Mouse (Mus musculus): ENCODE measurements around the gene 1110002E22Rik. TPM values are rescaled to one million over a fixed set of nuclear protein-coding genes. Genes with fewer than 3 reads are reported as not detected.

Gene 1110002E22Rik
- polyA plus RNA-seq, 1 experiment = 0.74 TPM

DNA sequence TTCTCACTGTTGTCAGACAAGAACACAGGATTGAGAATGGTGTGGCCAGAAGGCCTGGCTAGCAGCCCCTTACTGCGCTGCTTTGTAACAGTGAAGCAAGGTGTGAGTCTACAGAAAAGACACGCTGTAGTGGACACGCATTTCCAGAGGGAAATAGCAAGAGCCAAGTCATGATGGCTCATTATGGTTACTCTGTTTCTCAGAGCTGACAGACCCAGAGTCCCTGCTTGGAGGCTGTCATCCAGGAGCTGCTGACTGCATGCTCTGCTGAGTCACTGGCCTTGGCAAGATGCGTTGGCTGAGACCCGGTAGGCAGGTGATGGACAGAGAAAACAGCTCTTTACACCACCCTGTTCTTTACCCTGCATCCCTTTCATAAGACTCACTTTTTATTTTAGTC lies 35.5 kb upstream of the 1110002E22Rik start:
- H3K4me3 ChIP-seq (ENCODE audit: control insufficient read depth, insufficient read depth, low read length) = no peak overlapping the region

DNA sequence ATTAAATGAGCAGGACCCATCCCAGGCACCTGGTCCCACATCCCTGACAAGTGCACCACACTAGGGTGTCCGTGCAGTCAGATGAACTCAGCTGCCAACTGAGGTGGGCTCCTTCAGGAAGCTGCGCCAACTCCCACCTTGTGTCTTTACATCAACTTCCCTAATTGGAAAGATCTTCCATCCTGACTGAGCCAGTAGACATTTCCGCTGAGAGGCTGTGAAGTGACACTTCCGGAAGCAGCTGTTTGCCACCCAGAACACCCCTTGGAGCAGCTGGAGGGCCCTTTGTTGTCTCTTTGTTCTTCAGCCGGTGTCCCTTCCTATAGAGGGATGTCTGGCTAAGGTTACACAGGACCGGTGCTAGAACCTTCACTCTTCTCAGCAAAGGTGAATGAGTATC lies 34.3 kb upstream of the 1110002E22Rik start:
- Histone ChIP-seq H3K27me3 (ENCODE audit: control insufficient read depth, insufficient read depth, low read length) (no peaks in the 10 kb centered on the region), H3K36me3 (ENCODE audit: control insufficient read depth, insufficient read depth, low read length) (no peaks in the 10 kb centered on the region), H3K4me3 (ENCODE audit: control insufficient read depth, insufficient read depth, low read length) (no peak overlapping the region), H3K27ac (ENCODE audit: control insufficient read depth, insufficient read depth, low read length) (no peak overlapping the region), H3K4me1 (replicated peaks; ENCODE audit: control insufficient read depth, insufficient read depth, low read length) (no peaks in the 10 kb centered on the region)
- DNase-seq = no peak
- WGBS = 71% methylated on average over 6 of the region's 6 CpGs
- TF ChIP-seq CTCF (IDR thresholded peaks at IDR 0.05; ENCODE audit: borderline replicate concordance, control insufficient read depth, extremely low read depth, insufficient read depth, low read length, poor library complexity) (no peak), POLR2A (IDR thresholded peaks at IDR 0.05; ENCODE audit: control insufficient read depth, extremely low read depth, insufficient read depth, low read length, poor library complexity) (no peak)

More for the DNA sequence above, 35.5 kb upstream of the 1110002E22Rik start:
- 77% methylated on average over 5 of the region's 5 CpGs for WGBS
- Histone ChIP-seq H3K27me3 (ENCODE audit: control insufficient read depth, insufficient read depth, low read length) (no peaks in the 10 kb centered on the region), H3K4me1 (replicated peaks; ENCODE audit: control insufficient read depth, insufficient read depth, low read length) (no peaks in the 10 kb centered on the region), H3K27ac (ENCODE audit: control insufficient read depth, insufficient read depth, low read length) (no peak overlapping the region), H3K36me3 (ENCODE audit: control insufficient read depth, insufficient read depth, low read length) (no peaks in the 10 kb centered on the region)
- no peak for DNase-seq
- TF ChIP-seq CTCF (IDR thresholded peaks at IDR 0.05; ENCODE audit: borderline replicate concordance, control insufficient read depth, extremely low read depth, insufficient read depth, low read length, poor library complexity) (no peak), POLR2A (IDR thresholded peaks at IDR 0.05; ENCODE audit: control insufficient read depth, extremely low read depth, insufficient read depth, low read length, poor library complexity) (no peak)

DNA sequence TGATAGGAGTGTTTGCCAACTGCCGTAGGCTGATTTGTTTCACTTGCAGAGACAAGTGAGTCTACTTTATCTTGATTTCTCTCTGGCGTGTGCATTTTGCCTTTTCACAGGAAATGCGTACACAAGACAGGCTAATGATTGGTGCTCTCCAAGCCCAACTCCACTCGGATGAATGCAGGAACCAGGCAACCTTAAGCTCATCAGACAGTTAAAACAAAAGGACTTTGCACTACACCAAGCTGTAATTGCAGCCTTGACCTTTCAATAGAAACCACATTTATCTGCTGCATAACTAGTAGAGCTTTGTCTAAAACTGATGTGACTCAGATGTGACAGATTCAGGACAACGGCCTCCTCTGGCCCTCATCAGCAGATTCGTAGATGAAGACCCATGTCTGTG lies 30.9 kb upstream of the 1110002E22Rik start:
- no peaks in the 10 kb centered on the region for H3K36me3 ChIP-seq (ENCODE audit: control insufficient read depth, insufficient read depth, low read length)
- 93% methylated on average over 6 of the region's 6 CpGs for WGBS
- H3K4me3 ChIP-seq (ENCODE audit: control insufficient read depth, insufficient read depth, low read length) = no peak overlapping the region

DNA sequence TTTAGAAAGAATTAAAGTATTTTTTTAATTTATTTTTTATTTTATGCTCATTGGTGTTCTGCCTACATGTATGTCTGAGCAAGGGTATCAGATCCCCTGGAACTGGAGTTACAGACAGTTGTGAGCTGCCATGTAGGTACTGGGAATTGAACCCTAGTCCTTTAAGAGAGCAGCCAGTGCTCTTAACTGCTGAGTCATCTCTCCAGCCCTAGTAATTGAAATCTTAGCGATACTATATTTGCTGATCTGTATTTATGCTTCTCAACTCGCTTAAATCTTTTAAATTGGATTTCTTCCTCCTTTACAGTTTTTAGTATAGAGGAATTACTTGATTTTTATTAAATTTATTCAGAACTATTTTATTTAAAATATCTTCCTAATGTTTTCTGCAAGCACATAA lies 23.9 kb upstream of the 1110002E22Rik start:
- 79% methylated on average over 2 of the region's 2 CpGs for WGBS
- H3K27ac ChIP-seq (ENCODE audit: control insufficient read depth, insufficient read depth, low read length) = no peak overlapping the region
- TF ChIP-seq POLR2A (IDR thresholded peaks at IDR 0.05; ENCODE audit: control insufficient read depth, extremely low read depth, insufficient read depth, low read length, poor library complexity) (no peak), CTCF (IDR thresholded peaks at IDR 0.05; ENCODE audit: borderline replicate concordance, control insufficient read depth, extremely low read depth, insufficient read depth, low read length, poor library complexity) (no peak)
- no peak overlapping the region for H3K4me3 ChIP-seq (ENCODE audit: control insufficient read depth, insufficient read depth, low read length)
- H3K36me3 ChIP-seq (ENCODE audit: control insufficient read depth, insufficient read depth, low read length) = no peaks in the 10 kb centered on the region
- H3K4me1 ChIP-seq (replicated peaks; ENCODE audit: control insufficient read depth, insufficient read depth, low read length) = no peaks in the 10 kb centered on the region
- no peak for DNase-seq
- no peaks in the 10 kb centered on the region for H3K27me3 ChIP-seq (ENCODE audit: control insufficient read depth, insufficient read depth, low read length)

More for the DNA sequence above, 30.9 kb upstream of the 1110002E22Rik start:
- H3K27me3 ChIP-seq (ENCODE audit: control insufficient read depth, insufficient read depth, low read length) = no peaks in the 10 kb centered on the region
- TF ChIP-seq CTCF (IDR thresholded peaks at IDR 0.05; ENCODE audit: borderline replicate concordance, control insufficient read depth, extremely low read depth, insufficient read depth, low read length, poor library complexity) (no peak), POLR2A (IDR thresholded peaks at IDR 0.05; ENCODE audit: control insufficient read depth, extremely low read depth, insufficient read depth, low read length, poor library complexity) (no peak)
- no peak overlapping the region for H3K27ac ChIP-seq (ENCODE audit: control insufficient read depth, insufficient read depth, low read length)
- no peaks in the 10 kb centered on the region for H3K4me1 ChIP-seq (replicated peaks; ENCODE audit: control insufficient read depth, insufficient read depth, low read length)
- DNase-seq = no peak

DNA sequence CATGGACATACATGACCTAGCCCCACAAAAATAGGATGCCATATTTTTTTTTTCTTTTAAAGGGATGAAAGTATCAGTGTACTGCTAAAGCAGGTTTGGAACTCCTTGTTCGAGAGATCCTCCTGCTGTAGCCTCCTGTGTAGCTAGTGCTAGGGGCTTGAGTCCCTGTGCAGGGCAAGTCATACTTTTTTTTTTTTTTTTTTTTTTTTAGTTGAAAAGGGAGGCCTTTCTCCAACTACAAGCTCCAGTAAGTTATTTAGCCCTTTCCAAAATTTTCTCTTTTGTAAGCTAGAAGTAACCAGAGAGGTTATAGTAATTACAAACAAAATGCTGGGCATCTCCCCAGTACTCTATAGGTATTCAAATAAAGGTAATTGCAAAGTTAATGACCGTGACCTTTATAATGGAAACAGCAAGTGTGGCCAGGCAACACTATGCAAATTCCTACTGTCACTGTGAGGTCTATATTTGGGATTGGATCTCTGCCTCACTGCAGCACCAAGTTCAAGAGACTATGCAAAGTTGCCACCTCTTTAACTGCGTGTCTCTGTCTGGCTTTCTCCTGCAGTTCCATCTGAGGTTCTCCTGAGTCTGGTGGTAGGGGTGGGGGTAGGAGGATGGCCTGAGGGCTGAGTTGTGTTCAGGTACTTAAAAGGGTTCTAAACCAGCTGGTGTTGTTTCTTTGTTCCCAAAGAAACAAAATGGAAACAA lies 23.1 kb upstream of the 1110002E22Rik start:
- Histone ChIP-seq H3K27ac (ENCODE audit: control insufficient read depth, insufficient read depth, low read length) (no peak overlapping the region), H3K27me3 (ENCODE audit: control insufficient read depth, insufficient read depth, low read length) (no peaks in the 10 kb centered on the region), H3K4me1 (replicated peaks; ENCODE audit: control insufficient read depth, insufficient read depth, low read length) (no peaks in the 10 kb centered on the region), H3K4me3 (ENCODE audit: control insufficient read depth, insufficient read depth, low read length) (no peak overlapping the region), H3K36me3 (ENCODE audit: control insufficient read depth, insufficient read depth, low read length) (no peaks in the 10 kb centered on the region)
- 97% methylated on average over 3 of the region's 3 CpGs for WGBS
- TF ChIP-seq POLR2A (IDR thresholded peaks at IDR 0.05; ENCODE audit: control insufficient read depth, extremely low read depth, insufficient read depth, low read length, poor library complexity) (no peak), CTCF (IDR thresholded peaks at IDR 0.05; ENCODE audit: borderline replicate concordance, control insufficient read depth, extremely low read depth, insufficient read depth, low read length, poor library complexity) (no peak)
- DNase-seq = no peak

DNA sequence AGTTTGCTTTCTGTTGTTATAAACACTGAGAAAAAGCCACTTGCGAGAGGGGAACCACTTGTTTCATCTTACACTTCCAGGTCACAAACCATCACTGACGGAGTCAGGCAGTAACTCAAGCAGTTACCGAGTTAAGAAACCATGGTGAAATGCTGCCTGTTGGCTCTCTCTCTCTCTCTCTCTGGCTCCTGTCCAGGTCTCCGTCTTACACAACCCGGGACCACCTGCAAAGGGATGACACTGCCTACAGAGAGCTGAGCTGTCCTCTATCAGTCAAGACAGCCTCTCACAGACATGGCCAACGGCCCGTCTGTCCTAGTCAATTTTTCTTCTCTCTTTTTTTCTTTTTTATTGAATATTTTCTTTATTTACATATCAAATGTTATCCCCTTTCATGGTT lies 21.5 kb upstream of the 1110002E22Rik start:
- H3K27me3 ChIP-seq (ENCODE audit: control insufficient read depth, insufficient read depth, low read length) = no peaks in the 10 kb centered on the region
- no peak overlapping the region for H3K27ac ChIP-seq (ENCODE audit: control insufficient read depth, insufficient read depth, low read length)
- H3K36me3 ChIP-seq (ENCODE audit: control insufficient read depth, insufficient read depth, low read length) = no peaks in the 10 kb centered on the region
- H3K4me1 ChIP-seq (replicated peaks; ENCODE audit: control insufficient read depth, insufficient read depth, low read length) = no peaks in the 10 kb centered on the region
- TF ChIP-seq CTCF (IDR thresholded peaks at IDR 0.05; ENCODE audit: borderline replicate concordance, control insufficient read depth, extremely low read depth, insufficient read depth, low read length, poor library complexity) = no peak
- DNase-seq = no peak
- no peak overlapping the region for H3K4me3 ChIP-seq (ENCODE audit: control insufficient read depth, insufficient read depth, low read length)
- WGBS = 89% methylated on average over 7 of the region's 7 CpGs

DNA sequence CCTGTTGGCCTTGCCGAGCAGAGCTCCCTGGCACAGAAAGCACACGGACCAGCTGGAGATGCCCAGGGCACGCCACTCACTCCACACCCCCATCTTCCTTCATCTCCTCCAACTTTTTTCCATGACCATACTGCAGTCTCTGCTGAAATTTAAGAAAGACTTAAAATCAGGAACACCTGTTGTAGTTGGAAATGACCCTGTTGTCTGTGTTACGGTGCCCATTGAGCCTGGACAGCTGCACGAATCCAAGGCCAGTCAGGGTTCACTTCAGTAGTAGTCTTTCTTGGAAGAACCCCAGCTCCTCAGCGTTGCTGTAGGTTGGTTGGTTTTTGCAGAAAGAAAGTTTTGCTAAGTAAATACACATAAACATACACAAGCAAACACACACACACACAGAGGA lies 15.3 kb upstream of the 1110002E22Rik start:
- 93% methylated on average over 6 of the region's 6 CpGs for WGBS
- no peaks in the 10 kb centered on the region for H3K4me1 ChIP-seq (replicated peaks; ENCODE audit: control insufficient read depth, insufficient read depth, low read length)
- H3K4me3 ChIP-seq (ENCODE audit: control insufficient read depth, insufficient read depth, low read length) = no peak overlapping the region
- DNase-seq = no peak
- H3K36me3 ChIP-seq (ENCODE audit: control insufficient read depth, insufficient read depth, low read length) = no peaks in the 10 kb centered on the region
- no peaks in the 10 kb centered on the region for H3K27me3 ChIP-seq (ENCODE audit: control insufficient read depth, insufficient read depth, low read length)
- TF ChIP-seq CTCF (IDR thresholded peaks at IDR 0.05; ENCODE audit: borderline replicate concordance, control insufficient read depth, extremely low read depth, insufficient read depth, low read length, poor library complexity) = no peak
- no peak for TF ChIP-seq POLR2A (IDR thresholded peaks at IDR 0.05; ENCODE audit: control insufficient read depth, extremely low read depth, insufficient read depth, low read length, poor library complexity)
- H3K27ac ChIP-seq (ENCODE audit: control insufficient read depth, insufficient read depth, low read length) = no peak overlapping the region

All from thymus, adult 2 months (tissue).